Mouse (Mus musculus) testis, adult 2 months (tissue): ENCODE results near the gene Nxn.

Experiments
- CTCF ChIP-seq: fragments of 200-500 bp; IDR thresholded peaks from 2 replicates; pipeline ENCODE4 v1.5.1; 2012; ENCODE audit warnings: low read depth, mild to moderate bottlenecking, inconsistent platforms, low read length, moderate library complexity; ENCODE audit not compliant: control insufficient read depth, insufficient read depth, insufficient replicate concordance
- POLR2A ChIP-seq: fragments of 200-500 bp; IDR thresholded peaks from 2 replicates; pipeline ENCODE4 v1.6.1; 2012; ENCODE audit warnings: low read depth, mild to moderate bottlenecking, inconsistent platforms, low read length, moderate library complexity; ENCODE audit not compliant: control insufficient read depth

GRCm38 (mm10) chr11:76224631-76225030, 174.3 kb downstream of the Nxn start:
- TF ChIP-seq CTCF, result no peak
- no peak for TF ChIP-seq POLR2A
